Mouse (Mus musculus): ENCODE results near the gene Vps37c.

GRCm38 (mm10) chr19:10740641-10741440, 52.3 kb downstream of the Vps37c start:
- TF ChIP-seq CTCF (conservative IDR thresholded peaks at IDR 0.05; ENCODE audit: low read length) (no peak; the same call in 1 of the 2 replicates), POU5F1 (IDR thresholded peaks at IDR 0.05; ENCODE audit: borderline replicate concordance, low read length) (no peak)
